Mouse (Mus musculus): ENCODE results near the gene Gabpa. TPM values are rescaled to one million over a fixed set of nuclear protein-coding genes. Genes with fewer than 3 reads are reported as not detected.
A peak's percentile ranks its signal among the peaks of the same experiment; 100 is the strongest.

Gabpa gene
- polyA plus RNA-seq, 2 experiments: 33.9 to 34.4 TPM

DNA sequence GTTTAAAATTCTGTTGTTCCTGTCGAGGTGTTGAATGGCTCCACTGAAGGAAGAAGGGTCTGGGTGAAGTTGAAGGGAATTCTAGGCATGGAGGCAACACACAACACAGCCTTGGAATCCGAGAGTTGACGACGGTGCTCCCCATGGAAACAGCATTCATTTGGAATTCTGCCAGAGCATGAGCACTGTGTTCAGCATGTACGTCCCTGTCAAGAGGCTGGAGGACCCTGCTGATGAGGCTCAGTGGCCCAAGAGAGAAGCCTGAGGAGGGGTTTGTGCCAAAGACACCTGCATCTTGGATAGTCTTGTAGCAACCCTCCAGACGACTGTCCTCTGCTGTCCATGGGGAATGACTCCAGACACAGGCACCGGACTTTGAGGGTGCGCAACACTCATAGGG, 41.4 kb downstream of the Gabpa start:
- ATAC-seq (ENCODE audit: low FRiP score, low read depth): no peak
- Histone ChIP-seq H3K9me3 (ENCODE audit: control insufficient read depth, low read length) (no peaks in the 10 kb centered on the region), H3K4me1 (ENCODE audit: control insufficient read depth, insufficient read depth, low read length) (no peaks in the 10 kb centered on the region), H3K9ac (ENCODE audit: low read depth, low read length, severe bottlenecking) (no peak overlapping the region), H3K27me3 (ENCODE audit: control insufficient read depth, insufficient read depth, low read length) (no peaks in the 10 kb centered on the region), H3K4me2 (replicated peaks; ENCODE audit: low read depth, low read length, severe bottlenecking) (no peak overlapping the region), H3K36me3 (ENCODE audit: control insufficient read depth, insufficient read depth, low read length) (no peaks in the 10 kb centered on the region), H3K4me3 (replicated peaks; ENCODE audit: low read length) (no peak overlapping the region), H3K27ac (replicated peaks; ENCODE audit: low read depth, low read length) (no peak overlapping the region)
- no peak for DNase-seq (ENCODE audit: low spot score)
- WGBS: 58% methylated on average over 8 of the region's 8 CpGs
- no peak for TF ChIP-seq POLR2A (IDR thresholded peaks at IDR 0.05; ENCODE audit: borderline replicate concordance, extremely low read depth, insufficient read depth, insufficient read length)

DNA sequence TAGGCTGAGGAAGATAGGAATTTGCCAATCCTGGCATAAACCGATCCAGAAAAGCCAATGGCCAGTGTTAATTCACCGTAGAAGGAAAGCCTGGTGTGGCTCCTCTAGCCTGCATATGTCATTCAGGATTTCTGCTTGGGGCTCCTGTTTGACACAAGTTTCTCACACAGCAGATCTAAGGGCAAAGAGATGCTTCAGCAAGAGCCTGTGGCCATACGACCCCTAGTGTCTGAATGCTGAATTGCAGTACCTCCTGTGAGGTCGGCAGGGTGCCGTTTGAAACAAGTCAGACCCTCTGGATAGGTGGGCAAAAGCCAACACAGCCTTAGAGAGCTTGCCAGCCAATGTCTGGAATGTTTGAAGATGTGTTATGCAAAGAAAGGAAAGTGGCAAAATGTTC, 44.4 kb downstream of the Gabpa start:
- H3K4me1 ChIP-seq (ENCODE audit: control insufficient read depth, insufficient read depth, low read length): no peaks in the 10 kb centered on the region
- H3K9ac ChIP-seq (ENCODE audit: low read depth, low read length, severe bottlenecking): no peak overlapping the region
- H3K27me3 ChIP-seq (ENCODE audit: control insufficient read depth, insufficient read depth, low read length): no peaks in the 10 kb centered on the region
- no peaks in the 10 kb centered on the region for H3K9me3 ChIP-seq (ENCODE audit: control insufficient read depth, low read length)
- ATAC-seq (ENCODE audit: low FRiP score, low read depth) (no peak), DNase-seq (ENCODE audit: low spot score) (peak; percentile 58)
- TF ChIP-seq POLR2A (IDR thresholded peaks at IDR 0.05; ENCODE audit: borderline replicate concordance, extremely low read depth, insufficient read depth, insufficient read length): no peak
- no peaks in the 10 kb centered on the region for H3K36me3 ChIP-seq (ENCODE audit: control insufficient read depth, insufficient read depth, low read length)
- H3K27ac ChIP-seq (replicated peaks; ENCODE audit: low read depth, low read length): no peak overlapping the region
- no peak overlapping the region for H3K4me2 ChIP-seq (replicated peaks; ENCODE audit: low read depth, low read length, severe bottlenecking)
- no peak overlapping the region for H3K4me3 ChIP-seq (replicated peaks; ENCODE audit: low read length)
- WGBS: 20% methylated on average over 5 of the region's 5 CpGs

DNA sequence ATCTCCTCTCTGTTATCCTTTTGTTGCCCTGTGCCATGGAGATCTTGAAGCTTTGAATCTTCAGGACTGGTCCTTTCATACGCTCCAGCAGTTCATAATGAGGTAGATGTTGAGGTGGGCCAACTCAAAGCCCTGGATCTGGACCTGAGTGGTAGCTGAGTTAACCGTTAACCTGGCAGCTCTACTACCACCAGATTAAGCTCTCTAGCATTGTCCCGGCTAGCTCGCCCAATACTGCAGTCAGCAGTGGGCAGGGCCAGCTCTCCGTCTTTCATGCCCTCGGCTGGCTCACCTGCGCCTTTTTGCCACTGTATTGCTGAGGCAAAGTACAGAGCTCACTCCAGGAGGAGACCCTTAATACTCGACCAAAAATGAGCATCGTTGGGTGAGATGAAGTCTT, 46.4 kb downstream of the Gabpa start:
- no peak overlapping the region for H3K4me2 ChIP-seq (replicated peaks; ENCODE audit: low read depth, low read length, severe bottlenecking)
- no peak for DNase-seq (ENCODE audit: low spot score)
- no peaks in the 10 kb centered on the region for H3K27me3 ChIP-seq (ENCODE audit: control insufficient read depth, insufficient read depth, low read length)
- ATAC-seq (ENCODE audit: low FRiP score, low read depth): no peak
- TF ChIP-seq POLR2A (IDR thresholded peaks at IDR 0.05; ENCODE audit: borderline replicate concordance, extremely low read depth, insufficient read depth, insufficient read length): no peak
- no peak overlapping the region for H3K4me3 ChIP-seq (replicated peaks; ENCODE audit: low read length)
- H3K4me1 ChIP-seq (ENCODE audit: control insufficient read depth, insufficient read depth, low read length): no peaks in the 10 kb centered on the region
- no peak overlapping the region for H3K27ac ChIP-seq (replicated peaks; ENCODE audit: low read depth, low read length)
- H3K9me3 ChIP-seq (ENCODE audit: control insufficient read depth, low read length): no peaks in the 10 kb centered on the region
- H3K9ac ChIP-seq (ENCODE audit: low read depth, low read length, severe bottlenecking): no peak overlapping the region
- H3K36me3 ChIP-seq (ENCODE audit: control insufficient read depth, insufficient read depth, low read length): no peaks in the 10 kb centered on the region
- 88% methylated on average over 9 of the region's 9 CpGs for WGBS

DNA sequence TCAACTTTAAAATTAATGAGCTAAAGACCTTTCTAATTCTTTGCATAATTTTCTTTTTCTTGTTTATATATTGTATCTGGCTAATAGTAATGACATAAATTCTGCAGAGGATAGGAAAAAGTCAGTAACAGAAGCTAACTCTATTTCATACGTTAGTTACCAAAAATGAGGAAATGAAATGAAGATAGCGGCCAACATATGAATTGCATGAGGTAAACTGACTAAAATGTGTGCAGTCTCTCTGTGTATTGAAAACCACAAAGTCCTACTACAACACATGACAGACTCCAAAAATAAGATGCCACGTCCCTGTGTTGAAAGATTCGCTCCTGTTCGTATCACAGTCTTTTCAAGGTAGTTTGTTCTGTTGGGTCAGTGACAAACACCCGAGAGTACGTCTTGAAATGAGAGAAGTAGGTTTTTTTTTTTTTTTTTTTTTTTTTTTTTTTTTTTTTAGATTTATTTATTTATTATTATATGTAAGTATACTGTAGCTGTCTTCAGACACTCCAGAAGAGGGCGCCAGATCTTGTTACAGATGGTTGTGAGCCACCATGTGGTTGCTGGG, 47.1 kb downstream of the Gabpa start:
- Histone ChIP-seq H3K9ac (ENCODE audit: low read depth, low read length, severe bottlenecking) (no peak overlapping the region), H3K4me2 (replicated peaks; ENCODE audit: low read depth, low read length, severe bottlenecking) (no peak overlapping the region), H3K9me3 (ENCODE audit: control insufficient read depth, low read length) (no peaks in the 10 kb centered on the region), H3K27me3 (ENCODE audit: control insufficient read depth, insufficient read depth, low read length) (no peaks in the 10 kb centered on the region), H3K36me3 (ENCODE audit: control insufficient read depth, insufficient read depth, low read length) (no peaks in the 10 kb centered on the region), H3K4me1 (ENCODE audit: control insufficient read depth, insufficient read depth, low read length) (no peaks in the 10 kb centered on the region), H3K27ac (replicated peaks; ENCODE audit: low read depth, low read length) (no peak overlapping the region), H3K4me3 (replicated peaks; ENCODE audit: low read length) (no peak overlapping the region)
- ATAC-seq (ENCODE audit: low FRiP score, low read depth): no peak
- no peak for TF ChIP-seq POLR2A (IDR thresholded peaks at IDR 0.05; ENCODE audit: borderline replicate concordance, extremely low read depth, insufficient read depth, insufficient read length)
- 85% methylated on average over 7 of the region's 8 CpGs for WGBS
- DNase-seq (ENCODE audit: low spot score): no peak

DNA sequence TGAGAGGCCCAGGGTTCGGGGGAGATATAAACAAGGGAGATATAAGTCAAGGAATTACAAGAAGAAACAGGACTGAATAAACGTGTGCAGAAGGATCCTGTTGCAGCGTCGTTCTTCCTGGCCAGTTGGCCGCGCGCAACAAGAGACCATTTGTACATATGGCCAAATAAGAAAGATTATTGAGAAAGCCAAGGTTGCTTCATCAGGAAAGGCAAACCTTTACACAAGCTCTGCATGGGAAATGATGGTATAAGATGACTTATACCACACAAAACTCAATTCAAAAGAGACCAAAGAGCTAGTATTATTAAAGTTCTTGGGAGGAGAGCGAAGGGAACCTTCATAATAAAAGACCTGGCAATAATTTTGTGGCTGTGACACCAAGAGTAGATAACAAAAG, 49.8 kb downstream of the Gabpa start:
- ATAC-seq (ENCODE audit: low FRiP score, low read depth) (no peak), DNase-seq (ENCODE audit: low spot score) (no peak)
- Histone ChIP-seq H3K9ac (ENCODE audit: low read depth, low read length, severe bottlenecking) (no peak overlapping the region), H3K4me2 (replicated peaks; ENCODE audit: low read depth, low read length, severe bottlenecking) (no peak overlapping the region), H3K27me3 (ENCODE audit: control insufficient read depth, insufficient read depth, low read length) (no peaks in the 10 kb centered on the region), H3K4me3 (replicated peaks; ENCODE audit: low read length) (no peak overlapping the region), H3K4me1 (ENCODE audit: control insufficient read depth, insufficient read depth, low read length) (no peaks in the 10 kb centered on the region), H3K9me3 (ENCODE audit: control insufficient read depth, low read length) (no peaks in the 10 kb centered on the region), H3K27ac (replicated peaks; ENCODE audit: low read depth, low read length) (no peak overlapping the region), H3K36me3 (ENCODE audit: control insufficient read depth, insufficient read depth, low read length) (no peaks in the 10 kb centered on the region)
- no peak for TF ChIP-seq POLR2A (IDR thresholded peaks at IDR 0.05; ENCODE audit: borderline replicate concordance, extremely low read depth, insufficient read depth, insufficient read length)
- 79% methylated on average over 8 of the region's 8 CpGs for WGBS

DNA sequence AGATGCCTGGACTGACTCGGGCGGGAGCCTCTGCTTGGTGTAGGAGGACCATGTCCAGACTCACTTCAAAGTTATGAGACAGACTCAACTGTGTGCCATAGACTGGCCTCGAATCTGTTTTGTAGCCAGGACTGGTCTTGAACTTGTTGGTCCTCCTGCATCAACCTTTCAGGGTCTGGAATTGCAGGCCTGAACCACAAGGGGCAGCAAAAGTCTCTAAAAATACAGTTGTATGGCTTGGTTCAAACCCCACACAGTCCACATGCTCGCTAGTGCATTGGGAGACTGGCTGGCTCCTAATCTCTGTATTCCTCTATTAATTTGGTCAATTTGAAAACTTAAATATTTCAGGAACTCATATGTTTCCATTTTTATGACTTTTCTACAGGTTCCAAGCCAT, 68.3 kb downstream of the Gabpa start:
- no peak for DNase-seq (ENCODE audit: low spot score)
- TF ChIP-seq POLR2A (IDR thresholded peaks at IDR 0.05; ENCODE audit: borderline replicate concordance, extremely low read depth, insufficient read depth, insufficient read length): no peak
- H3K9me3 ChIP-seq (ENCODE audit: control insufficient read depth, low read length): no peaks in the 10 kb centered on the region
- no peak overlapping the region for H3K4me3 ChIP-seq (replicated peaks; ENCODE audit: low read length)
- no peaks in the 10 kb centered on the region for H3K36me3 ChIP-seq (ENCODE audit: control insufficient read depth, insufficient read depth, low read length)
- no peaks in the 10 kb centered on the region for H3K4me1 ChIP-seq (ENCODE audit: control insufficient read depth, insufficient read depth, low read length)
- H3K9ac ChIP-seq (ENCODE audit: low read depth, low read length, severe bottlenecking): no peak overlapping the region
- no peak for ATAC-seq (ENCODE audit: low FRiP score, low read depth)
- 86% methylated on average over 4 of the region's 4 CpGs for WGBS
- no peaks in the 10 kb centered on the region for H3K27me3 ChIP-seq (ENCODE audit: control insufficient read depth, insufficient read depth, low read length)
- H3K4me2 ChIP-seq (replicated peaks; ENCODE audit: low read depth, low read length, severe bottlenecking): no peak overlapping the region
- H3K27ac ChIP-seq (replicated peaks; ENCODE audit: low read depth, low read length): no peak overlapping the region

All from limb, embryonic 14.5 days (tissue).